Mouse (Mus musculus): ENCODE measurements at regions not wholly inside any gene's neighbourhood (a gene's known extent, or its start where the extent isn't known, plus 50 kb on each side); places are given as distances from the start of the nearest gene placed in this dataset.
"Not testable (repeated sequence)": the region's sequence is repeated elsewhere in the genome, so short reads cannot be mapped to it uniquely, and the experiment has no call there.

DNA sequence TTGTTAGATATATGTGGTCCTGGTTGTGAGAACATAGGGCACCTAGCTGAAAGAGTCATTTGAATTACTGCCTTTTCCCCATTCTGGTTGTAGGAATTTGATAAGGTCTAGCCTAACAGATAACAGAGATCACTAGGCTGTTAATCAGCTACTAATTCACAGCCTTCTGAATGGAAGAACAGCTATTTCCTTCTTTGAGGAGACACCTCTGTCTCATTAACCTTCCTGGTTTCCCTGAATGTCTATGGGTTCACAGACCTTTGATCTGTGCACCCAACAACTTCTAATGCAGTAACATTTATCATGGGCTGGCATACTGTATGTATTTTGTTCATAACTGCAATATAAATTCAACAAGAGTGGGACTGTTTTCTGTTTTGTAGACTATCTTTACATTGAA lies 875.0 kb upstream of the Mms22l start:
- ATAC-seq (ENCODE audit: low FRiP score) = no peak

DNA sequence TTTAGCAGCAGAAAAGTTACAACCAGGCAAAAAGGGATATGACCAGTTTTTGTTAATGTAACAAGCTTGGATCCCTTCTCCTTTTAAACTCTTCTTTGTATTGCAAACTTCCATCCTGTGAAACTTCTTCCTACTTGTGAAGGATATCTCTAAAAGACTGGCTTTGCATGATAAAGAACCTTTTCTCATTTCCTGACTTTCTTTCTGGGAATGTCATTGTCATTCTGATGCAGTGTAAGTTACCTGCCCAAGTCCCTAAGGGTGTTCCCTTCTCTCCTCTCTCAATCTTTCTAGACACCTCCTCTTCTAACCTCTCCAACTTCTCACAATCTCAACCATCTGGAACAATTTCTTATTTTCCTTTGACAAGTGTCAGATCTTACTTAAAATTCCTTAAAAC lies 874.0 kb upstream of the Mms22l start:
- Histone ChIP-seq H3K9me3 (ENCODE audit: control insufficient read depth, low read length) (no peaks in the 10 kb centered on the region), H3K27ac (ENCODE audit: low read depth, low read length) (no peak overlapping the region), H3K4me1 (replicated peaks; ENCODE audit: control insufficient read depth, insufficient read depth, low read length) (no peaks in the 10 kb centered on the region), H3K4me3 (ENCODE audit: low read depth, low read length) (no peak overlapping the region), H3K4me2 (replicated peaks; ENCODE audit: low read depth, low read length) (no peak overlapping the region), H3K36me3 (ENCODE audit: control insufficient read depth, insufficient read depth, low read length) (no peaks in the 10 kb centered on the region), H3K27me3 (ENCODE audit: control insufficient read depth, insufficient read depth, low read length) (no peaks in the 10 kb centered on the region), H3K9ac (ENCODE audit: low read depth, low read length) (no peak overlapping the region)
- no peak for ATAC-seq (ENCODE audit: low FRiP score)
- no peak for DNase-seq (ENCODE audit: low spot score)

More for the DNA sequence above, 875.0 kb upstream of the Mms22l start:
- H3K36me3 ChIP-seq (ENCODE audit: control insufficient read depth, insufficient read depth, low read length) = no peaks in the 10 kb centered on the region
- H3K27me3 ChIP-seq (ENCODE audit: control insufficient read depth, insufficient read depth, low read length) = no peaks in the 10 kb centered on the region
- no peaks in the 10 kb centered on the region for H3K9me3 ChIP-seq (ENCODE audit: control insufficient read depth, low read length)
- H3K4me1 ChIP-seq (replicated peaks; ENCODE audit: control insufficient read depth, insufficient read depth, low read length) = no peaks in the 10 kb centered on the region
- no peak for DNase-seq (ENCODE audit: low spot score)
- H3K4me3 ChIP-seq (ENCODE audit: low read depth, low read length) = no peak overlapping the region
- H3K9ac ChIP-seq (ENCODE audit: low read depth, low read length) = no peak overlapping the region
- H3K27ac ChIP-seq (ENCODE audit: low read depth, low read length) = no peak overlapping the region
- no peak overlapping the region for H3K4me2 ChIP-seq (replicated peaks; ENCODE audit: low read depth, low read length)

DNA sequence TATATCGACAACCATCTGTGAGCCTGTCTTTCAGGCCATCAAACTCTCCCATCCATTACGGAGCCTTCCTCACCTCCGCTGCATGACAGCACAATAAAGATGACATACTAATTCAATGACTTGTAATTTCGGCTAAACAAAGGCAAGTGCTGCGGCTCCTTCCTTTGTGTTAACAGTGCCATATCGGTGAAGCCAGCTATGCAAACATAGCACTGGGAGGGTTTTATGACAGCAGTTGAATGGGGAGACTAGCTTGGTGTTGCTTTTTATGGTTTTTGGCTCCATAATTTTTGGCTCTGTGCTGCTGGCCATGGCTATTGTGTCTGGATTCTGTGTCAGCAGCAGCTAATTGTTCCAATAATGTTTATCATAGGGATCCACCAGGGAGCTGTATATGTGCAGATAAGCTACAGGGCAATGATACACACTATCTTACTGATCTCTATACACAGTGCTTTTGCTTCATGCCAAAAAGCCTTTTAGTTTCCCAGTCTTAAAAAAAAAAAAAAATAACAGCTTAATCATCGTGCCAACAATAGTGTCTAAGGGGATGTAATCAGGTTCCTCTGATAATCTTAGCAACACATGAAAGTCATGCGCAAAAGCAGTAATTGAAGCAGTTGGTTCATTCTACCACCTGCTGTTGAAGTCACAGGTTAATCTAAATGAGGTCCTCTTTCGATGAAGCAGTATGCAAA lies 859.9 kb upstream of the Mms22l start:
- H3K4me2 ChIP-seq (replicated peaks; ENCODE audit: low read depth, low read length) = no peak overlapping the region; the same call in 1 of the 2 replicates
- no peak overlapping the region for H3K4me3 ChIP-seq (ENCODE audit: low read depth, low read length)
- no peaks in the 10 kb centered on the region for H3K9me3 ChIP-seq (ENCODE audit: control insufficient read depth, low read length)
- H3K9ac ChIP-seq (ENCODE audit: low read depth, low read length) = peak overlapping the region; percentile 37; the same call in 1 of the 2 replicates
- no peaks in the 10 kb centered on the region for H3K27me3 ChIP-seq (ENCODE audit: control insufficient read depth, insufficient read depth, low read length)
- ATAC-seq (ENCODE audit: low FRiP score) (peak; percentile 86), DNase-seq (ENCODE audit: low spot score) (peak; percentile 38)
- H3K36me3 ChIP-seq (ENCODE audit: control insufficient read depth, insufficient read depth, low read length) = no peaks in the 10 kb centered on the region
- H3K4me1 ChIP-seq (replicated peaks; ENCODE audit: control insufficient read depth, insufficient read depth, low read length) = no peaks in the 10 kb centered on the region
- H3K27ac ChIP-seq (ENCODE audit: low read depth, low read length) = peak overlapping the region; percentile 82
- WGBS = 43% methylated on average over 9 of the region's 9 CpGs

DNA sequence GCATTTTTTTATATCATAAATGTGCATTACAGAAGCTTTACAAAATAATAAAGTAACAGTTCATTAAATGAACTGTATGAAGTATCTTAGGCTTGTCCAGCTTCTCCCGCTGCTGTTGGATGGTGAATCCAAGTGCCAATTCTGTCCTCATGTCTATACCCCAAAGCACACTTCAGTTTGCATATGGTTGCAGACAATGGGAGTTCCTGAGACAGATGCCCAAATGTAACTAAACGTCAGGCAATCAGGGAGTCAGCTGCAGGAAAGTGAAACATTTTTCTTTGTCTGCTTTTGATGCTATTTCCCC lies 859.4 kb upstream of the Mms22l start:
- 48% methylated on average over 2 of the region's 2 CpGs for WGBS
- DNase-seq (ENCODE audit: low spot score) = peak; percentile 27
- no peak overlapping the region for H3K4me3 ChIP-seq (ENCODE audit: low read depth, low read length)
- ATAC-seq (ENCODE audit: low FRiP score) = peak; percentile 41
- H3K27ac ChIP-seq (ENCODE audit: low read depth, low read length) = peak overlapping the region; percentile 82; the same call in 1 of the 2 replicates
- H3K4me2 ChIP-seq (replicated peaks; ENCODE audit: low read depth, low read length) = no peak overlapping the region
- H3K27me3 ChIP-seq (ENCODE audit: control insufficient read depth, insufficient read depth, low read length) = no peaks in the 10 kb centered on the region
- no peaks in the 10 kb centered on the region for H3K36me3 ChIP-seq (ENCODE audit: control insufficient read depth, insufficient read depth, low read length)
- H3K9ac ChIP-seq (ENCODE audit: low read depth, low read length) = no peak overlapping the region
- H3K9me3 ChIP-seq (ENCODE audit: control insufficient read depth, low read length) = no peaks in the 10 kb centered on the region
- H3K4me1 ChIP-seq (replicated peaks; ENCODE audit: control insufficient read depth, insufficient read depth, low read length) = no peaks in the 10 kb centered on the region

DNA sequence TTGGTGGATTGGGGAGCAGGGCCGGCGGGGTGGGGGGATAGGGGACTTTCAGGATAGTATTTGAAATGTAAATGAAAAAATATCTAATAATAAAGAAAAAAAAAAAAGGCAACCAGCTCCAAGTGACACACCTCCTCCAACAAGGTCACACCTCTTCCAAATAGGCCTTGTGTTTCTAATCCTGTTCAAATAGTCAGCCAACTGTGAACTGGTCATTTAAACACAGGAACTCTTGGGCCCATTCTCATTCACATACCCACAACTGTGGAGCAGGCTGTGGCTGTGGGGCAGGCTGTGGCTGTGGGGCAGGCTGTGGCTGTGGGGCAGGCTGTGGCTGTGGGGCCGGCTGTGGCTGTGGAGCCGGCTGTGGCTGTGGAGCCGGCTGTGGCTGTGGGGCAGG lies 839.6 kb upstream of the Mms22l start:
- DNase-seq (ENCODE audit: low spot score); H3K4me3 ChIP-seq (ENCODE audit: low read depth, low read length); H3K4me2 ChIP-seq (replicated peaks; ENCODE audit: low read depth, low read length); H3K36me3 ChIP-seq (ENCODE audit: control insufficient read depth, insufficient read depth, low read length); H3K9ac ChIP-seq (ENCODE audit: low read depth, low read length); H3K27me3 ChIP-seq (ENCODE audit: control insufficient read depth, insufficient read depth, low read length); ATAC-seq (ENCODE audit: low FRiP score); H3K27ac ChIP-seq (ENCODE audit: low read depth, low read length); H3K4me1 ChIP-seq (replicated peaks; ENCODE audit: control insufficient read depth, insufficient read depth, low read length); H3K9me3 ChIP-seq (ENCODE audit: control insufficient read depth, low read length): not testable (repeated sequence)
- 86% methylated on average over 5 of the region's 5 CpGs for WGBS

DNA sequence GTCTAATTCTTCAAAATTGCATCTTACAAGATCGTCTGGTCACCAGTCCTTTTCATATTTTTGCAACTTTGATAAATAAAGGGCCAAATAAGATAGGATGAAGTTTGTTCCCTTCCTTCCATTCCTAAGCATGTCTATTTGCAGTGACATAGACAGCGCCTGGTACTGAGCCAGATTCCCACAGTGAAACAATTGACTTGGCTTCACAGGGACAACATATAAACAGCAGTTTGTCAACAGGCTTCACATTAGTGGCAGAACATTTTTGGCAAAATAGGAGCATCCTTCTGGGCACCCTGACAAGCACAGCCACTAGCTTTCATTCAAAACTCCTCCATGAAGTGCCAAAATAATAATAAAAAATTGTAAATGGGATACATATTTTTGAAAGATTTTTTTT lies 827.4 kb upstream of the Mms22l start:
- H3K4me1 ChIP-seq (replicated peaks; ENCODE audit: control insufficient read depth, insufficient read depth, low read length) = no peaks in the 10 kb centered on the region
- no peak overlapping the region for H3K4me2 ChIP-seq (replicated peaks; ENCODE audit: low read depth, low read length)
- DNase-seq (ENCODE audit: low spot score) = no peak
- no peaks in the 10 kb centered on the region for H3K27me3 ChIP-seq (ENCODE audit: control insufficient read depth, insufficient read depth, low read length)
- ATAC-seq (ENCODE audit: low FRiP score) = no peak
- no peak overlapping the region for H3K27ac ChIP-seq (ENCODE audit: low read depth, low read length)
- 81% methylated on average over 2 of the region's 2 CpGs for WGBS
- H3K4me3 ChIP-seq (ENCODE audit: low read depth, low read length) = no peak overlapping the region
- H3K36me3 ChIP-seq (ENCODE audit: control insufficient read depth, insufficient read depth, low read length) = no peaks in the 10 kb centered on the region
- H3K9me3 ChIP-seq (ENCODE audit: control insufficient read depth, low read length) = no peaks in the 10 kb centered on the region
- H3K9ac ChIP-seq (ENCODE audit: low read depth, low read length) = no peak overlapping the region

DNA sequence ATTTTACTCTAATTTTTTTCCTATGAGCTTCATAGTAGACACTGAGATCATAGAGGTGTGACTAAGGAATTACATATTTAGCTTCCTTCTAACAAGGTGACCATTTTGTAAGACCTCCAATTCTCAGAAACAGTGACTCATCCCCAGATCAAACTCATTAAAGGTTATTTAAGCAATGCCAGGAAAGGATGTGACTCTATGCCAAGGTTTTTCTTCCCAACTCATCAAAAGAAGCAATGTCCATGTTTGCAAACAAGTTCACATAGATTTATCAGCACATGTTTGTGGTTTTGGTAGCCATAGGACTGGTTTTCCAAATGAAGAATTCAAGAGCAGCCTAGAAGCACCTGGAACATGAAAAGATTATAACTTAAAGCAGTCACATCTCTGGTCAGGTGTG lies 792.6 kb upstream of the Mms22l start:
- H3K4me3 ChIP-seq (ENCODE audit: low read depth, low read length) = no peak overlapping the region
- no peak for ATAC-seq (ENCODE audit: low FRiP score)
- no peak overlapping the region for H3K9ac ChIP-seq (ENCODE audit: low read depth, low read length)
- no peaks in the 10 kb centered on the region for H3K36me3 ChIP-seq (ENCODE audit: control insufficient read depth, insufficient read depth, low read length)
- no peaks in the 10 kb centered on the region for H3K4me1 ChIP-seq (replicated peaks; ENCODE audit: control insufficient read depth, insufficient read depth, low read length)
- no peaks in the 10 kb centered on the region for H3K9me3 ChIP-seq (ENCODE audit: control insufficient read depth, low read length)
- no peak overlapping the region for H3K27ac ChIP-seq (ENCODE audit: low read depth, low read length)
- H3K4me2 ChIP-seq (replicated peaks; ENCODE audit: low read depth, low read length) = no peak overlapping the region
- no peaks in the 10 kb centered on the region for H3K27me3 ChIP-seq (ENCODE audit: control insufficient read depth, insufficient read depth, low read length)
- no peak for DNase-seq (ENCODE audit: low spot score)

DNA sequence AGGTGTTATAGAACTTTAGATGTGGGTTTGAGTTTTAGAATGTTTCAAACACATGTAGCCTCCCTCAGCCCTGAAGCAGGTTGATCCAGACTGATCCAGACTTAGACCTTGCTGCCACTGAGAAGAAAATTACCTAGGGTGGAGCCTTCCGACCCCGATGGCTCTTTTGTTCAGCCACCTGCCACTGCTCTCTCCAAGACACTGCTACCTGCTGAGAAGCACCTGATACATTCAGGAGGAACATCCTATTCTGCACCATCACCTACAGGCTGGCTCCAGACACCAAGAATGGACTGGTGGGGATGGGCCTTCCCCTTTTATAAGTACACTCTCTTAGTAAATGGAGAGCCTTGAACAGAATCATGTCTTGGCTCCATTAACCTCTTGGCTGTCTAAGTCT lies 785.5 kb upstream of the Mms22l start:
- H3K4me3 ChIP-seq (ENCODE audit: low read depth, low read length) = no peak overlapping the region
- no peaks in the 10 kb centered on the region for H3K36me3 ChIP-seq (ENCODE audit: control insufficient read depth, insufficient read depth, low read length)
- H3K9me3 ChIP-seq (ENCODE audit: control insufficient read depth, low read length) = no peaks in the 10 kb centered on the region
- ATAC-seq (ENCODE audit: low FRiP score) = no peak
- DNase-seq (ENCODE audit: low spot score) = no peak
- no peak overlapping the region for H3K4me2 ChIP-seq (replicated peaks; ENCODE audit: low read depth, low read length)
- 94% methylated on average over 2 of the region's 2 CpGs for WGBS
- H3K4me1 ChIP-seq (replicated peaks; ENCODE audit: control insufficient read depth, insufficient read depth, low read length) = no peaks in the 10 kb centered on the region
- H3K9ac ChIP-seq (ENCODE audit: low read depth, low read length) = no peak overlapping the region
- H3K27me3 ChIP-seq (ENCODE audit: control insufficient read depth, insufficient read depth, low read length) = no peaks in the 10 kb centered on the region
- H3K27ac ChIP-seq (ENCODE audit: low read depth, low read length) = no peak overlapping the region

DNA sequence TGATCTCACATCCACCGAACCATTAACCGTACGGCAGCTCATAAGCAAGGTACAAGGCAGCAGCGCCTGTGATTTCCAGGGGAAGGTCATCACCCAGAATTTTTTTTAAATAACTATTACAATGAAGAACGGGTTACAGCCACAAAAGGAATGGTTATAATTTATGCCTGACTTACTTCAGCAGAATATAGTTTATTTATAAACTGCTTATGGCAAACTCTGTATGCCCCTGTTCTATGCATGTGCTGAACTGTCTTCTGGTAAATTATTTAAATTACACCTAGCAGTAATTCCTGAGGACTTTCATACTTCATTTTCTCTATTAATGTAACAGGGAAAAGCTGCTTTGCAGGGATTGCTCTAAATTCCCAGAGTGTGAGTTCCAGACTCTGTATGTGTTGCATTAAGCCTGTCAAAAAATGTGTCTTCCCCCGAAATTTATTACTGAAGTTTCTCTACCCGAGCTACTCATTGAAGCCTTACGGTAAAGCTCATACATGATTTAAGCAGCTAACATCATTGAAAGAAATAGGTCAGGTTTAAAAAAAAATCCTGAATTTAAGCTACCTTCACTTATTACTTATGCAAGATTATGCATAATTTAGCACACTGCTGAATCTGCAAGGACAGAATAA lies 782.4 kb upstream of the Mms22l start:
- no peak overlapping the region for H3K9ac ChIP-seq (ENCODE audit: low read depth, low read length)
- 88% methylated on average over 8 of the region's 8 CpGs for WGBS
- H3K27ac ChIP-seq (ENCODE audit: low read depth, low read length) = no peak overlapping the region
- no peaks in the 10 kb centered on the region for H3K4me1 ChIP-seq (replicated peaks; ENCODE audit: control insufficient read depth, insufficient read depth, low read length)
- ATAC-seq (ENCODE audit: low FRiP score) (no peak), DNase-seq (ENCODE audit: low spot score) (no peak)
- H3K36me3 ChIP-seq (ENCODE audit: control insufficient read depth, insufficient read depth, low read length) = no peaks in the 10 kb centered on the region
- H3K4me2 ChIP-seq (replicated peaks; ENCODE audit: low read depth, low read length) = no peak overlapping the region
- no peak overlapping the region for H3K4me3 ChIP-seq (ENCODE audit: low read depth, low read length)
- H3K27me3 ChIP-seq (ENCODE audit: control insufficient read depth, insufficient read depth, low read length) = no peaks in the 10 kb centered on the region
- no peaks in the 10 kb centered on the region for H3K9me3 ChIP-seq (ENCODE audit: control insufficient read depth, low read length)
